Mouse (Mus musculus) myocyte (in vitro differentiated cells): ENCODE measurements around the gene Commd8.

ENCODE experiments used
- E2F4 ChIP-seq: IDR thresholded peaks from one replicate; pipeline ENCODE4 v1.6.1; 2011; ENCODE audit warnings: mild to moderate bottlenecking, control low read depth, moderate library complexity; ENCODE audit not compliant: insufficient read depth
- MAX ChIP-seq: IDR thresholded peaks from one replicate; pipeline ENCODE4 v1.6.1; 2011; ENCODE audit warnings: low read depth, mild to moderate bottlenecking, control low read depth
- POLR2A ChIP-seq: IDR thresholded peaks from one replicate; pipeline ENCODE4 v1.6.1; 2011; ENCODE audit warnings: low read depth, mild to moderate bottlenecking, control low read depth, moderate library complexity; ENCODE audit not compliant: insufficient read length
- POLR2AphosphoS2 ChIP-seq: IDR thresholded peaks from one replicate; pipeline ENCODE4 v1.6.1; 2011; ENCODE audit warnings: low read depth, control low read depth; ENCODE audit not compliant: insufficient read length
- REST ChIP-seq: IDR thresholded peaks from one replicate; pipeline ENCODE4 v1.6.1; 2011; ENCODE audit warnings: mild to moderate bottlenecking, control low read depth, moderate library complexity; ENCODE audit not compliant: insufficient read depth, insufficient read length
- USF1 ChIP-seq: IDR thresholded peaks from one replicate; pipeline ENCODE4 v1.6.1; 2011; ENCODE audit warnings: low read depth, mild to moderate bottlenecking, control low read depth, moderate library complexity

DNA sequence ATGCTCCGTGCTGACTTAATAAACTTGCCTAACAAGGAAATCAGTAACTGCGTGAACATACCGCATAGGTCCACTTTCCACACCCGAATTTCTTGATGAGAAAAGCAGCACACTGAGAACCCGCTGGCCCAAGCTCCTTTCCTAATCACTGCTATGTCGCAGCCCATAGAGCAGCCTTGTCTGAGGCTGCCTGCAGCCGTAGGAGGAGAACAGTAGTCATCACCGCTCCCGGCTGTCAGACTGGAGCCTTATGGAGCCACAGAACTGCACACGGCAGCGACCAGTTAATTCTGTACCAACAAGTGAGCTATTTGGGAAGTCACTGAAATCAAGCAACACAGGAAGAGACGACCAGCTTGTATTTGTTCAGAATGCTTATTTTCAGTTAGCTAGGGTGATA, 9.3 kb downstream of the Commd8 start:
- TF ChIP-seq E2F4 (no peak), REST (no peak), POLR2A (no peak), USF1 (no peak), MAX (no peak), POLR2AphosphoS2 (no peak)
